Mouse (Mus musculus) stomach, embryonic 14.5 days (tissue): ENCODE results near the gene Coil. TPM values are rescaled to one million over a fixed set of nuclear protein-coding genes. Genes with fewer than 3 reads are reported as not detected.

Experiments used
- ATAC-seq: fragments of 200-750 bp; cut with Nextera tagmentation; 2 replicates; pipeline ENCODE4 v1.8.0; 2017; ENCODE audit warnings: low read depth, moderate TSS enrichment; ENCODE audit not compliant: insufficient number of reproducible peaks, insufficient read depth, low FRiP score
- H3K27ac ChIP-seq: fragments of 300-500 bp; sonication (generic); 2 replicates; pipeline ENCODE4 v1.5.1; 2014; ENCODE audit warnings: mild to moderate bottlenecking, low read length, moderate library complexity, mixed read lengths
- H3K27me3 ChIP-seq: fragments of 300-500 bp; sonication (generic); 2 replicates; pipeline ENCODE4 v1.6.1; 2014; ENCODE audit warnings: low read length, control low read depth, mixed read lengths; ENCODE audit not compliant: control insufficient read depth, insufficient read depth
- H3K36me3 ChIP-seq: fragments of 300-500 bp; sonication (generic); 2 replicates; pipeline ENCODE4 v1.6.1; 2014; ENCODE audit warnings: mild to moderate bottlenecking, control low read depth, low read length, moderate library complexity, mixed read lengths; ENCODE audit not compliant: control insufficient read depth, insufficient read depth
- H3K4me1 ChIP-seq: fragments of 300-500 bp; sonication (generic); 2 replicates; pipeline ENCODE4 v1.6.1; 2014; ENCODE audit warnings: low read length, control low read depth, mixed read lengths; ENCODE audit not compliant: control insufficient read depth, insufficient read depth
- H3K4me2 ChIP-seq: fragments of 300-500 bp; sonication (generic); replicated peaks from 2 replicates; pipeline ENCODE4 v1.6.1; 2014; ENCODE audit warnings: low read depth, low read length, control low read depth
- H3K4me3 ChIP-seq: fragments of 300-500 bp; sonication (generic); 2 replicates; pipeline ENCODE4 v1.5.1; 2014; ENCODE audit warnings: low read depth, low read length, control low read depth
- H3K9ac ChIP-seq: fragments of 300-500 bp; sonication (generic); replicated peaks from 2 replicates; pipeline ENCODE4 v1.6.1; 2014; ENCODE audit warnings: low read depth, mild to moderate bottlenecking, control low read depth, low read length, moderate library complexity, mixed read lengths
- H3K9me3 ChIP-seq: fragments of 300-500 bp; sonication (generic); 2 replicates; pipeline ENCODE4 v1.6.1; 2016; ENCODE audit warnings: low read depth, low read length, control low read depth; ENCODE audit not compliant: control insufficient read depth
- WGBS: fragments of 180-500 bp; shearing (Covaris S2); extraction: QIAGEN DNeasy Blood & Tissue Kit; methylation state at CpG from one replicate; pipeline ENCODE4 v1.1.7; 2014; 5-methylcytosine and 5-hydroxymethylcytosine counted together
- polyA plus RNA-seq: library from polyadenylated mRNA; unstranded; fragments of >200 nt; fragmentation: Nextera tagmentation; extraction: Ambion mirVana; gene quantifications from 2 replicates; pipeline ENCODE4 v1.2.1, GENCODE M21; 2014

Coil gene
- polyA plus RNA-seq, 1 experiment from 2014 or later = 11.2 TPM

- Histone ChIP-seq H3K9ac (no peak overlapping the region), H3K27ac (no peak overlapping the region), H3K27me3 (no peaks in the 10 kb centered on the region), H3K4me3 (no peak overlapping the region), H3K4me1 (0 out of 2 replicates have a peak, but pooled peaks cover 5% of the 10 kb centered on the region), H3K36me3 (peaks cover 5% of the 10 kb centered on the region), H3K9me3 (no peaks in the 10 kb centered on the region), H3K4me2 (no peak overlapping the region)
- 65% methylated on average over 9 of the region's 9 CpGs for WGBS
- no peak for ATAC-seq
Observed at GRCm38 (mm10) chr11:89020681-89021305, 50.7 kb downstream of the Coil start.

- Histone ChIP-seq H3K36me3 (peaks cover 5% of the 10 kb centered on the region), H3K27ac (no peak overlapping the region), H3K4me1 (0 out of 2 replicates have a peak, but pooled peaks cover 5% of the 10 kb centered on the region), H3K9me3 (no peaks in the 10 kb centered on the region), H3K4me3 (no peak overlapping the region), H3K4me2 (no peak overlapping the region), H3K27me3 (no peaks in the 10 kb centered on the region), H3K9ac (no peak overlapping the region)
- WGBS = 76% methylated on average over 7 of the region's 7 CpGs
- no peak for ATAC-seq
Observed at GRCm38 (mm10) chr11:89021687-89022086, 51.6 kb downstream of the Coil start.

GRCm38 (mm10) chr11:89022120-89022731 is 52.2 kb downstream of the Coil start:
- Histone ChIP-seq H3K9me3 (no peaks in the 10 kb centered on the region), H3K27ac (no peak overlapping the region; the same call in 1 of the 2 replicates), H3K4me3 (no peak overlapping the region), H3K27me3 (no peaks in the 10 kb centered on the region), H3K4me2 (no peak overlapping the region), H3K4me1 (0 out of 2 replicates have a peak, but pooled peaks cover 5% of the 10 kb centered on the region), H3K36me3 (peaks cover 5% of the 10 kb centered on the region), H3K9ac (no peak overlapping the region)
- ATAC-seq = peak; percentile 62; the same call in 1 of the 2 replicates
- 51% methylated on average over 8 of the region's 8 CpGs for WGBS

- Histone ChIP-seq H3K27ac (no peak overlapping the region), H3K27me3 (no peaks in the 10 kb centered on the region), H3K9ac (no peak overlapping the region), H3K36me3 (peaks cover 5% of the 10 kb centered on the region; the same call in 1 of the 2 replicates), H3K9me3 (no peaks in the 10 kb centered on the region), H3K4me1 (peaks cover 9% of the 10 kb centered on the region; the same call in 1 of the 2 replicates), H3K4me2 (no peak overlapping the region), H3K4me3 (no peak overlapping the region)
- ATAC-seq = no peak
- 70% methylated on average over 10 of the region's 10 CpGs for WGBS
Observed at GRCm38 (mm10) chr11:89023477-89023876, 53.4 kb downstream of the Coil start.

GRCm38 (mm10) chr11:89024181-89024881 is 54.3 kb downstream of the Coil start:
- no peak overlapping the region for H3K4me3 ChIP-seq
- H3K27ac ChIP-seq = peak overlapping the region; percentile 39
- no peaks in the 10 kb centered on the region for H3K27me3 ChIP-seq
- ATAC-seq = peak; percentile 64
- H3K36me3 ChIP-seq = peaks cover 5% of the 10 kb centered on the region; the same call in 1 of the 2 replicates
- WGBS = 38% methylated on average over 11 of the region's 11 CpGs
- H3K4me2 ChIP-seq = no peak overlapping the region
- H3K9me3 ChIP-seq = no peaks in the 10 kb centered on the region
- H3K9ac ChIP-seq = no peak overlapping the region
- H3K4me1 ChIP-seq = peaks cover 9% of the 10 kb centered on the region; the same call in 1 of the 2 replicates

- peaks cover 2% of the 10 kb centered on the region; the same call in 1 of the 2 replicates for H3K36me3 ChIP-seq
- H3K27ac ChIP-seq = no peak overlapping the region
- peaks cover 9% of the 10 kb centered on the region; the same call in 1 of the 2 replicates for H3K4me1 ChIP-seq
- WGBS = 72% methylated on average over 3 of the region's 3 CpGs
- no peaks in the 10 kb centered on the region for H3K27me3 ChIP-seq
- H3K4me3 ChIP-seq = no peak overlapping the region
- H3K4me2 ChIP-seq = no peak overlapping the region
- H3K9me3 ChIP-seq = no peaks in the 10 kb centered on the region
- no peak overlapping the region for H3K9ac ChIP-seq
- no peak for ATAC-seq
Observed at GRCm38 (mm10) chr11:89025603-89026002, 55.6 kb downstream of the Coil start.

- ATAC-seq = no peak
- Histone ChIP-seq H3K9me3 (no peaks in the 10 kb centered on the region), H3K27me3 (no peaks in the 10 kb centered on the region), H3K4me1 (peaks cover 9% of the 10 kb centered on the region; the same call in 1 of the 2 replicates), H3K4me2 (no peak overlapping the region), H3K9ac (no peak overlapping the region), H3K36me3 (no peaks in the 10 kb centered on the region), H3K4me3 (no peak overlapping the region), H3K27ac (no peak overlapping the region)
- WGBS = 93% methylated on average over 3 of the region's 3 CpGs
Observed at GRCm38 (mm10) chr11:89026117-89026516, 56.1 kb downstream of the Coil start.

- no peak overlapping the region for H3K4me2 ChIP-seq
- WGBS = 57% methylated on average over 10 of the region's 10 CpGs
- peaks cover 9% of the 10 kb centered on the region; the same call in 1 of the 2 replicates for H3K4me1 ChIP-seq
- H3K36me3 ChIP-seq = no peaks in the 10 kb centered on the region
- ATAC-seq = no peak
- H3K27me3 ChIP-seq = no peaks in the 10 kb centered on the region
- no peaks in the 10 kb centered on the region for H3K9me3 ChIP-seq
- H3K27ac ChIP-seq = no peak overlapping the region
- H3K4me3 ChIP-seq = no peak overlapping the region
- no peak overlapping the region for H3K9ac ChIP-seq
Observed at GRCm38 (mm10) chr11:89027955-89028361, 57.9 kb downstream of the Coil start.
